Mouse (Mus musculus) embryonic facial prominence, embryonic 13.5 days (tissue): ENCODE results near the gene Coil. TPM values are rescaled to one million over a fixed set of nuclear protein-coding genes. Genes with fewer than 3 reads are reported as not detected.
A peak's percentile ranks its signal among the peaks of the same experiment; 100 is the strongest.
"Not testable (repeated sequence)": the region's sequence is repeated elsewhere in the genome, so short reads cannot be mapped to it uniquely, and the experiment has no call there.

Experiments
- ATAC-seq: fragments of 200-750 bp; cut with Nextera tagmentation; 2 replicates; pipeline ENCODE4 v1.8.0; 2017; ENCODE audit warnings: low read depth; ENCODE audit not compliant: insufficient number of reproducible peaks, insufficient read depth, low FRiP score, low TSS enrichment
- H3K27ac ChIP-seq: fragments of 300-500 bp; sonication (generic); 2 replicates; pipeline ENCODE4 v1.5.1; 2015; ENCODE audit warnings: moderate library complexity, mild to moderate bottlenecking, inconsistent platforms
- H3K27me3 ChIP-seq: fragments of 300-500 bp; sonication (generic); 2 replicates; pipeline ENCODE4 v1.6.1; 2015; ENCODE audit warnings: mild to moderate bottlenecking, inconsistent platforms
- H3K36me3 ChIP-seq: fragments of 300-500 bp; sonication (generic); 2 replicates; pipeline ENCODE4 v1.6.1; 2015; ENCODE audit warnings: mild to moderate bottlenecking, inconsistent platforms
- H3K4me1 ChIP-seq: fragments of 300-500 bp; sonication (generic); 2 replicates; pipeline ENCODE4 v1.6.1; 2015; ENCODE audit warnings: inconsistent platforms
- H3K4me2 ChIP-seq: fragments of 300-500 bp; sonication (generic); 2 replicates; pipeline ENCODE4 v1.6.1; 2015; ENCODE audit warnings: moderate library complexity, mild to moderate bottlenecking, inconsistent platforms
- H3K4me3 ChIP-seq: fragments of 300-500 bp; sonication (generic); 2 replicates; pipeline ENCODE4 v1.5.1; 2015; ENCODE audit warnings: mild to moderate bottlenecking, inconsistent platforms
- H3K9ac ChIP-seq: fragments of 300-500 bp; sonication (generic); 2 replicates; pipeline ENCODE4 v1.6.1; 2015; ENCODE audit warnings: mild to moderate bottlenecking, inconsistent platforms
- H3K9me3 ChIP-seq: fragments of 300-500 bp; sonication (generic); 2 replicates; pipeline ENCODE4 v1.6.1; 2016; ENCODE audit warnings: inconsistent platforms
- WGBS: fragments of 180-500 bp; shearing (Covaris S2); methylation state at CpG from one replicate; pipeline ENCODE4 v1.1.7; 2015; ENCODE audit warnings: mixed read lengths; 5-methylcytosine and 5-hydroxymethylcytosine counted together
- polyA plus RNA-seq: library from polyadenylated mRNA; unstranded; fragments of >200 nt; fragmentation: Nextera tagmentation; extraction: Ambion mirVana; gene quantifications from 2 replicates; pipeline ENCODE4 v1.2.1, GENCODE M21; 2015

Coil gene
- polyA plus RNA-seq, 1 experiment from 2014 or later = 22.4 TPM

GRCm38 (mm10) chr11:88976320-88976719, 6.3 kb downstream of the Coil start:
- Histone ChIP-seq H3K9ac (no peak overlapping the region), H3K27ac (no peak overlapping the region), H3K4me2 (no peak overlapping the region), H3K9me3 (no peaks in the 10 kb centered on the region), H3K4me1 (peaks cover 12% of the 10 kb centered on the region), H3K36me3 (peaks cover 5% of the 10 kb centered on the region), H3K27me3 (no peaks in the 10 kb centered on the region), H3K4me3 (no peak overlapping the region)
- no peak for ATAC-seq
- WGBS = 96% methylated on average over 2 of the region's 2 CpGs

DNA sequence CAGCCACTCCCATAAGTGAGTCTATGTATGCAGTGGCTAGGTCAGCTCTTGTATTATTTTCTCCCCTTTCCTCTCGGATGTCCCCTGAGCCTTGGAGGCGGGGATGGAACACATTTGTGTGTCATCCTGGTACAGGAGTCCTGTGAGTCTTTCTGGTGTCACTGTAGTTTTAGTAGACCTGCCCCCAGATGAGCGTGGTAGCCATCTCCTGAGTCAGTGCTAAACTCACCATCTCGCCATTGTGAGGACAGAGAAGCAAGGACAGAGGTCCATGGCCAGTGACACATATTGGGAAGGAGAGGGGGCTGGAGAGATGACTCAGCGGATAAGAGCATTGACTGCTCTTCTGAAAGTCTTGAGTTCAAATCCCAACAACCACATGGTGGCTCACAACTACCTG, 7.1 kb downstream of the Coil start:
- Histone ChIP-seq H3K9ac (no peak overlapping the region), H3K36me3 (peaks cover 14% of the 10 kb centered on the region), H3K9me3 (no peaks in the 10 kb centered on the region), H3K4me1 (peaks cover 12% of the 10 kb centered on the region), H3K4me3 (no peak overlapping the region), H3K4me2 (no peak overlapping the region), H3K27me3 (no peaks in the 10 kb centered on the region), H3K27ac (no peak overlapping the region)
- 93% methylated on average over 5 of the region's 5 CpGs for WGBS
- no peak for ATAC-seq

DNA sequence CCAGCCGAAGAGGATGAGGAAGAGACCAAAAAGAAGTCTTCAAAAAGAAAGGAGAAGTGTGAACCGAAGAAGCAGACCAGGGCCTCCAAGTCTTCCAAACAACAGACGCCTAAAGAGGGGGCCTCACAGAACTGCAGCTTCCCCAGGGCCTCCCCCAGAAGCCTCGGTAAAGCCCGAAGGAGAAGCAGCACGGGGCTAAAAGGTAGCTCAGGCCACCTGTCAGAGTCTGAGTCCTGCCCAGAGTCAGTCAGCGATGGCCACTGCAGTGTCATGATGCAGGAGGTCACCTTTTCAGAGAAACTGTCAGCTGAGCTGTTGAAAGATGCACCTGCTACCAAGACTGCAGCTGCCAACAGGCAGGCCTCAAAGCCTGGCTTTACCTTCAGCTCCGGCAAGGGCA, 11.3 kb downstream of the Coil start:
- no peak overlapping the region for H3K4me2 ChIP-seq

GRCm38 (mm10) chr11:88986616-88987015, 16.6 kb downstream of the Coil start:
- no peak overlapping the region for H3K27ac ChIP-seq
- no peak for ATAC-seq
- 85% methylated on average over 10 of the region's 10 CpGs for WGBS
- no peak overlapping the region for H3K4me3 ChIP-seq
- no peaks in the 10 kb centered on the region for H3K4me1 ChIP-seq
- H3K36me3 ChIP-seq = peaks cover 77% of the 10 kb centered on the region
- no peaks in the 10 kb centered on the region for H3K9me3 ChIP-seq
- H3K27me3 ChIP-seq = no peaks in the 10 kb centered on the region
- H3K9ac ChIP-seq = no peak overlapping the region
- H3K4me2 ChIP-seq = no peak overlapping the region

More for the DNA sequence above, 11.3 kb downstream of the Coil start:
- H3K27ac ChIP-seq = no peak overlapping the region
- H3K27me3 ChIP-seq = no peaks in the 10 kb centered on the region
- H3K4me1 ChIP-seq = no peaks in the 10 kb centered on the region
- H3K4me3 ChIP-seq = no peak overlapping the region
- H3K36me3 ChIP-seq = peaks cover 48% of the 10 kb centered on the region
- 87% methylated on average over 8 of the region's 8 CpGs for WGBS
- no peaks in the 10 kb centered on the region for H3K9me3 ChIP-seq
- no peak overlapping the region for H3K9ac ChIP-seq
- no peak for ATAC-seq

- Histone ChIP-seq H3K4me3 (no peak overlapping the region), H3K4me1 (no peaks in the 10 kb centered on the region), H3K36me3 (peaks cover 55% of the 10 kb centered on the region), H3K9me3 (no peaks in the 10 kb centered on the region), H3K9ac (no peak overlapping the region), H3K27ac (no peak overlapping the region), H3K27me3 (no peaks in the 10 kb centered on the region), H3K4me2 (no peak overlapping the region)
- 76% methylated on average over 5 of the region's 5 CpGs for WGBS
- ATAC-seq = no peak
Observed at GRCm38 (mm10) chr11:88988956-88989355, 18.9 kb downstream of the Coil start.

DNA sequence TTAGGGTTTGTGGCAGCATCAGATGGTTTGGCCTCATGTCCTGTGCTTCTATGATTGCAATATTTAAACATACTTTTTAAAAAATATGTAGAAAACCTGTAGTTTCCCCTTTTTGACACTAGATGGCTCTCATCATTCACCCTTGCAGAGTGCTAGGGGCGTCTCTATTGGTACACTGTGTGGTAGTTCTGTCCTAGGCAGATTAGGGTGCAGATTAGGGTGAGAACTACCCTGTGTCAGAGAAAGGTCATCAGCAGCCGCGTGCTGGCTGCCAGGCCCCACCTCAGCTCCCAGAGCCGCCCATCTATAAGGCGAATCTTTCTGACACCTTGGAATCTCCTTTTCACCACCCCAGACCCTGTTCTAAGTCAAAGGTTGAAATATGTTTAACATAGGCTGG, 19.5 kb downstream of the Coil start:
- Histone ChIP-seq H3K4me2 (no peak overlapping the region), H3K27ac (no peak overlapping the region), H3K4me1 (no peaks in the 10 kb centered on the region), H3K9ac (no peak overlapping the region), H3K9me3 (no peaks in the 10 kb centered on the region), H3K36me3 (peaks cover 52% of the 10 kb centered on the region), H3K4me3 (no peak overlapping the region), H3K27me3 (no peaks in the 10 kb centered on the region)
- no peak for ATAC-seq
- WGBS = 70% methylated on average over 5 of the region's 5 CpGs

DNA sequence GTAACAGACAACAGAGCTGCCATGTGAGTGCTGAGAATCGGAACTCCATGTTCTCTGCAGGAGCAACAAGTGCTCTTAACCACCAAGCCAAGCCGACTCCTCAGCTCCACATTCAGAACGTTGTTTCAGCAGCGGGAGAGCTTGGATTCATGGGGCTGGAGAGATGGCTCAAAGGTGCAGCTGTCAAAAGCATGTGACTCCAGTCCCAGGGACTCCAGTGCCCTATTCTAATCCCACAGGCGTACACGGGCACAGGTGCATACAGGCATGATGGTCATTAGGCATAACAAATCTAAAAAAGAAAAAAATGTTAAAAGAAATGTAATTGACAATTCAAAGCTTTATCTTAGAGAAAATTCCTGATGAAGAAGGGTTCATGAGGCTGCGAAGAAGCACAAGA, 23.1 kb downstream of the Coil start:
- Histone ChIP-seq H3K4me1 (peaks cover 7% of the 10 kb centered on the region; the same call in 1 of the 2 replicates), H3K27me3 (peaks cover 3% of the 10 kb centered on the region; the same call in 1 of the 2 replicates), H3K4me2 (no peak overlapping the region), H3K27ac (no peak overlapping the region), H3K9me3 (no peaks in the 10 kb centered on the region), H3K36me3 (peaks cover 21% of the 10 kb centered on the region), H3K9ac (no peak overlapping the region), H3K4me3 (no peak overlapping the region)
- WGBS = 52% methylated on average over 7 of the region's 7 CpGs
- no peak for ATAC-seq

GRCm38 (mm10) chr11:88993625-88994024, 23.6 kb downstream of the Coil start:
- peaks cover 18% of the 10 kb centered on the region for H3K36me3 ChIP-seq
- peaks cover 6% of the 10 kb centered on the region for H3K27me3 ChIP-seq
- no peak overlapping the region for H3K9ac ChIP-seq
- 17% methylated on average over 5 of the region's 5 CpGs for WGBS
- no peaks in the 10 kb centered on the region for H3K9me3 ChIP-seq
- H3K27ac ChIP-seq = no peak overlapping the region
- H3K4me3 ChIP-seq = no peak overlapping the region
- no peak for ATAC-seq
- peaks cover 7% of the 10 kb centered on the region; the same call in 1 of the 2 replicates for H3K4me1 ChIP-seq
- no peak overlapping the region for H3K4me2 ChIP-seq

DNA sequence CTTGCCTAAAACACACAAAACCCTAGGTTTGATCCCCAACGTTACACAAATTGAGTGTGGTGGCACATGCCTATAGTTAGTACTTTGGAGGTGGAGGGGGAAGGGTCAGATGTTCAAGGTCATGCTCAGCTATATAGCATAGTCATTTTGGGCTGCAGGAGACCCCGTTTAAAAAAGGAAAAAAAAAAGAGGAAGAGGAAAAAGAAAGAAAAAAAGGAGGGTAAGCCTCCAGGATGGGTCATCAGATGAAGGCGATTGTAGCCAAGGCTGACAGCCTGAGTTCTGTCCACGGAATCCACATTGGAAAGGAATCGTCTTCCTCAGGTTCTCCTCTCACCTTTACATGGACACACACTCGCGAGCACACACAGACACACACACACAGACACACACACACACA, 24.4 kb downstream of the Coil start:
- ATAC-seq = no peak
- peaks cover 15% of the 10 kb centered on the region for H3K27me3 ChIP-seq
- 83% methylated on average over 7 of the region's 7 CpGs for WGBS

GRCm38 (mm10) chr11:88995616-88996015, 25.6 kb downstream of the Coil start:
- no peak for ATAC-seq
- H3K4me1 ChIP-seq = peaks cover 14% of the 10 kb centered on the region
- H3K9ac ChIP-seq = no peak overlapping the region
- 95% methylated on average over 2 of the region's 2 CpGs for WGBS
- peaks cover 26% of the 10 kb centered on the region for H3K27me3 ChIP-seq
- H3K27ac ChIP-seq = no peak overlapping the region
- no peaks in the 10 kb centered on the region for H3K9me3 ChIP-seq
- H3K4me3 ChIP-seq = no peak overlapping the region
- no peak overlapping the region for H3K4me2 ChIP-seq
- peaks cover 8% of the 10 kb centered on the region for H3K36me3 ChIP-seq

More for the DNA sequence above, 24.4 kb downstream of the Coil start:
- H3K4me1 ChIP-seq = peaks cover 14% of the 10 kb centered on the region
- H3K4me3 ChIP-seq = no peak overlapping the region
- no peak overlapping the region for H3K4me2 ChIP-seq
- H3K9ac ChIP-seq = no peak overlapping the region
- H3K27ac ChIP-seq = no peak overlapping the region
- H3K36me3 ChIP-seq = peaks cover 12% of the 10 kb centered on the region
- no peaks in the 10 kb centered on the region for H3K9me3 ChIP-seq

DNA sequence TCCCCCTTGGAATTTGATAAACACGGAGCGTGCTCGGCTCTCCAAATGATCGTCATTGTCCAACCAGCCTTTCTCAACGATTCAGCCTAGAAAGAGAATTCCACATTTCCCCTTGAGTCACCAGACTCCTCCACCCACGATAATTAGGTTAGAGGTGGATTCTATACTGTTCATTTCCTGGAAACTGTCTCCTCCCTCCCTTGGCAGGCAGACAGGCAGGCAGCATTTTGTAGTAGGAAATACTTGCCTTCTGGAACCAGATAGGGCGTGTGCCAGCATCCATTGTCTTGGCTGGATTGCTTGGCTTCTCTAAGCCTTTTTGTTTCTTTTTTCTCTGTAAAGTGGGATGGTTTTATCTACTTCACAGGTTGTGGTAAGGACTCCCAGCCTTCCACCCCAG, 26.4 kb downstream of the Coil start:
- Histone ChIP-seq H3K9ac (no peak overlapping the region), H3K36me3 (no peaks in the 10 kb centered on the region; the same call in 1 of the 2 replicates), H3K4me1 (peaks cover 14% of the 10 kb centered on the region), H3K4me3 (no peak overlapping the region), H3K27me3 (peaks cover 28% of the 10 kb centered on the region), H3K27ac (0 out of 2 replicates have a peak overlapping the region, but pooled peaks have one; percentile 1), H3K4me2 (no peak overlapping the region), H3K9me3 (no peaks in the 10 kb centered on the region)
- WGBS = 57% methylated on average over 7 of the region's 7 CpGs
- no peak for ATAC-seq

DNA sequence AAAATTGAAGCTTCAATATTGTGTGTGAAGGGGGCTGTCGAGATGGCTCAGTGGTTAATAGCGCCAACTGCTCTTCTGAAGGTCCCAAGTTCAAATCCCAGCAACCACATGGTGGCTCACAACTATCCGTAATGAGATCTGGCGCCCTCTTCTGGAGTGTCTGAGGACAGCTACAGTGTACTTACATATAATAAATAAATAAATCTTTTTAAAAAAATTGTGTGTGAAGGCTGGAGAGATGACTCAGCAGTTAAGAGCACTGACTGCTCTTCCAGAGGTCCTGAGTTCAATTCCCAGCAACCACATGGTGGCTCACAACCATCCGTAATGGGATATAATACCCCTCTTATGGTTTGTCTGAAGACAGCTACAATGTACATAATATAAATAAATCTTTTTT, 27.3 kb downstream of the Coil start:
- 83% methylated on average over 5 of the region's 5 CpGs for WGBS
- H3K36me3 ChIP-seq, ATAC-seq, H3K9me3 ChIP-seq, H3K4me3 ChIP-seq, H3K4me2 ChIP-seq, H3K9ac ChIP-seq, H3K27ac ChIP-seq: not testable (repeated sequence)
- Histone ChIP-seq H3K4me1 (peaks cover 14% of the 10 kb centered on the region), H3K27me3 (peaks cover 28% of the 10 kb centered on the region)

DNA sequence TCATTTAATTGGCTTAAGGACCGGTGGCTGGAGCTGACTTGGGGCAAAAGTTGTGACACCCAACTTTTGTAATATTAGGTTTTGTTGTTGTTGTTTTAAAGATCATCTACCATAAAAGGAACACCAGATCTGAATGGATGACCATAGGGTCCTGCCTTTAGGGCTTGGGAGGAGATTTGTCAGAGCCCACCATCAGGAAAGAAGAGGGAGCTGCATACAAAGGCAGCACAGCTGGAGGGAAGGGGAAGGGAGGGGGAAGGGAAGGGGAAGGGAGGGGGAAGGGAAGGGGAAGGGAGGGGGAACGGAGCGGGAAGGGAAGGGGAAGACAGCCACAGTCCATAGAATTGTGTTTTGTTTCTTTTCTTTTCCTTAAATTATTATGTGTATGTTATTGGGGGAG, 28.4 kb downstream of the Coil start:
- H3K4me3 ChIP-seq = no peak overlapping the region
- H3K4me1 ChIP-seq = peaks cover 14% of the 10 kb centered on the region
- WGBS = 11% methylated on average over 3 of the region's 3 CpGs
- no peak for ATAC-seq
- H3K9me3 ChIP-seq = no peaks in the 10 kb centered on the region
- H3K27me3 ChIP-seq = peaks cover 28% of the 10 kb centered on the region
- H3K4me2 ChIP-seq = no peak overlapping the region
- H3K9ac ChIP-seq = no peak overlapping the region
- H3K27ac ChIP-seq = no peak overlapping the region
- H3K36me3 ChIP-seq = no peaks in the 10 kb centered on the region
